Comparison of ENCODE assay signal across 20 mouse cellular contexts in the genomic region with DNA sequence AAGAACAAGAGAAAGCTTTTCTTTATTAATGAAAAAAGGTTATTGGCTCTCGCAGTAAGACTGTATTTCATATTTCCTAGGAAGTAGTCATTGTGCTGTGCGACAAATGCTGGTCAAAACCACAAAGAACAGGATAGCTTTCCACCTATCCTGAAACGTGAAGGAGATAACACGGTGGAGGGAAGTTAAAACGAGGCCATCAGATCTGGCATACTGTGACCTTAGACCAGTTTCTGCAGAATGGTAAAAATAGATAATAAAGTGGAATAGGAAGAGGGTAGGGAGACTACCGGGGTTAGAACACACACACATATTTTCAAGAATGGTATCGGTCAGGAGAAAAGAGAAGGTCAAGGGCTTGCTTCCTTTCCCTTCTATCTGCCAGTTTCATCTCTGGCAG. TPM values are rescaled to one million over a fixed set of nuclear protein-coding genes. Genes with fewer than 3 reads are reported as not detected.
A peak's percentile ranks its signal among the peaks of the same experiment; 100 is the strongest.
DNase-seq lines count a peak whose midpoint lies in the region; ATAC-seq and TF ChIP-seq lines count a peak whose summit lies in the region.
"Had no signal": no experiment of that assay in that cellular context is flagged by ENCODE, and none has a peak within 500 bp of the region (broad histone marks: within the 10 kb centered on the region; RNA-seq: fewer than 3 reads in every experiment).

No protein-coding gene starts in this region.

- no peak for TF ChIP-seq RAD21 in MEL (IDR thresholded peaks at IDR 0.05; ENCODE audit: low read depth, low read length)

- ATAC-seq in megakaryocyte-erythroid progenitor cell, adult 5-6 weeks (replicated peaks; ENCODE audit: low FRiP score, low TSS enrichment, poor library complexity, severe bottlenecking) = 0 out of 2 replicates have a peak, but pooled peaks have one; percentile 37
- ATAC-seq: activated CD4-positive, CD25-positive, alpha-beta regulatory T cell, adult 4 months; CD4-positive, CD25-positive, alpha-beta regulatory T cell, adult 4 months; Patski had no signal

- H3K4me3 ChIP-seq in MEL (ENCODE audit: control insufficient read depth in 1 of 2, insufficient read depth in 1 of 2, low read depth in 2 of 2, low read length in 2 of 2) = no peak overlapping the region

- H3K79me2 ChIP-seq in MEL (ENCODE audit: control insufficient read depth, insufficient read depth, low read length, poor library complexity) = no peaks in the 10 kb centered on the region

- no peak overlapping the region for H3K9ac ChIP-seq in MEL (ENCODE audit: control insufficient read depth, low read depth, low read length, poor library complexity, severe bottlenecking)

- peak; percentile 53 to 61; a peak in 2 of 4 replicates for TF ChIP-seq EP300 in MEL (IDR thresholded peaks at IDR 0.05; ENCODE audit: low read depth in 1 of 2, low read length in 2 of 2)

- no peak overlapping the region for H3K27ac ChIP-seq in MEL (ENCODE audit: control insufficient read depth, low read depth, low read length)

- H3K36me3 ChIP-seq in MEL (ENCODE audit: control insufficient read depth in 1 of 2, insufficient read depth in 2 of 2, low read length in 2 of 2) = peaks cover 0 to 5% of the 10 kb centered on the region in 2 experiments; a peak in 2 of 4 replicates
- H3K36me3 ChIP-seq: G1E had no signal

- no peak for TF ChIP-seq CTCF in MEL (IDR thresholded peaks at IDR 0.05 in 2 of 3, conservative IDR thresholded peaks at IDR 0.05 in 1 of 3; ENCODE audit: control insufficient read depth in 1 of 3, insufficient read depth in 1 of 3, low read depth in 2 of 3, low read length in 3 of 3, poor library complexity in 1 of 3, severe bottlenecking in 1 of 3)

- no peaks in the 10 kb centered on the region for H3K9me3 ChIP-seq in MEL (replicated peaks; ENCODE audit: insufficient read depth, low read length)
- H3K9me3 ChIP-seq: G1E had no signal

- no peaks in the 10 kb centered on the region for H3K27me3 ChIP-seq in MEL (ENCODE audit: control insufficient read depth in 1 of 2, insufficient read depth in 2 of 2, low read length in 2 of 2)
- H3K27me3 ChIP-seq: CH12.LX had no signal

- TF ChIP-seq POLR2A in MEL (IDR thresholded peaks at IDR 0.05; ENCODE audit: control insufficient read depth in 1 of 2, insufficient read depth in 1 of 2, low read depth in 1 of 2, low read length in 2 of 2, poor library complexity in 1 of 2) = no peak

- peaks cover 2 to 12% of the 10 kb centered on the region in 2 experiments; a peak in 2 of 4 replicates for H3K4me1 ChIP-seq in MEL (ENCODE audit: control insufficient read depth in 1 of 2, insufficient read depth in 2 of 2, low read length in 2 of 2)

- peak; percentile 25 for DNase-seq in heart, adult 11 months
- DNase-seq in heart, adult 8-10 months (ENCODE audit: low spot score) = no peak
- no peak for DNase-seq in MEL (ENCODE audit: low read depth, low spot score)
- no peak for DNase-seq in thymus, postnatal 10 days (ENCODE audit: low spot score in 2 of 2)
- no peak for DNase-seq in cerebellum, adult 8-10 months
- DNase-seq: adrenal gland, adult 8-10 months; adrenal gland, postnatal 10 days; adrenal gland, postnatal 14 days; adrenal gland, postnatal 25 days; B cell, adult 2 months; cerebellum, adult 11 months; cerebellum, adult 11-12 months; cerebellum, adult 18-20 months; cerebellum, adult 2 months had no signal

TF ChIP-seq in MEL, 35 proteins besides CTCF, POLR2A, EP300 and RAD21:
- TF ChIP-seq HCFC1 (IDR thresholded peaks at IDR 0.05; ENCODE audit: low read depth, low read length) (no peak), ZKSCAN1 (IDR thresholded peaks at IDR 0.05; ENCODE audit: low read depth, low read length) (no peak), MAX (IDR thresholded peaks at IDR 0.05; ENCODE audit: low read length) (no peak), SMC3 (IDR thresholded peaks at IDR 0.05; ENCODE audit: low read depth, low read length) (no peak), ETS1 (IDR thresholded peaks at IDR 0.05; ENCODE audit: low read depth, low read length) (peak; percentile 22; the same call in 1 of the 2 replicates)

RNA-seq across cellular contexts. Expression of gene Ogfrl1, which starts 5.8 kb away (rescaled TPM):
- total RNA-seq in heart, adult 8-10 months (2022) = 10 to 100 TPM; 13.6 to 18.5 (median 17.0) TPM
- 4.3 and 6.6 TPM in 2 replicates for total RNA-seq in MEL (2012; rRNA removed)
- polyA plus RNA-seq in MEL (2012; ENCODE audit: insufficient read depth in 1 of 2, insufficient read length in 2 of 2, low read depth in 1 of 2, low replicate concordance in 2 of 2, missing spikeins in 1 of 2) = 1 to 10 TPM in 1 of 2 experiments, not detected in 1; 9.0 TPM
- total RNA-seq in megakaryocyte-erythroid progenitor cell, adult 5-6 weeks (2014; fragmentation: Nextera tagmentation) = 22.1 and 24.1 TPM in 2 replicates
- total RNA-seq in megakaryocyte-erythroid progenitor cell, adult 5-6 weeks (2017) = 20.9 and 31.8 TPM in 2 replicates
- total RNA-seq: CH12.LX had no signal
